Mouse (Mus musculus) heart, adult 11 months (tissue): Measurements from ENCODE around the gene Capns1.
"Not testable (repeated sequence)": the region's sequence is repeated elsewhere in the genome, so short reads cannot be mapped to it uniquely, and the experiment has no call there.

Experiments
- DNase-seq: peaks from one replicate; pipeline ENCODE4 v3.0.0; 2022

The Capns1 gene

GRCm38 (mm10) chr7:30198481-30198971 lies at the start of gene Capns1:
TSS of gene Capns1 (minus strand) at chr7:30198811.
- no peak for DNase-seq

GRCm38 (mm10) chr7:30237374-30237773 lies 38.8 kb upstream of the Capns1 start:
- DNase-seq, result not testable (repeated sequence)

DNA sequence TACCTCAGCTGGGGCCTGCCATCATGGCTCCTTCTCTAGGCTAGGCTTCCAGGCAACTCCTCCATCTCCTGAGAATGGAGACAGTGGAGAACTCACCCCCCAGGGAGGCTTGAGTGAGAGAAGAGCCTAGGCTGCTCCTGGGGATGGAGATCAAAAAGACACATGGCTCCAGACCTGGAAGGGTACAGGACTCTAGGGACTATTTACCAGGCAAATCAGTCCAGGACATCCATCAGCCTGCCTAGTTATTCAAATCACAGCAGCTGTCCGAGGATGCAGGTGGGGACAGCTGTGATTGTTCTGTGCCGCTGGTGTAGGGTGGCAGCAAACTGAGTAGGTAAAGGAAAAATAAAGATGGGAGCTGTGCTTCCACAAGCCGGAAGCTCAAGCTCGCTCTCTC lies 37.0 kb upstream of the Capns1 start, which contains the start of gene Ovol3:
TSS of gene Ovol3 (minus strand) at position 101 of the 400 bp plus-strand sequence.
- DNase-seq, result peak; percentile 80

DNA sequence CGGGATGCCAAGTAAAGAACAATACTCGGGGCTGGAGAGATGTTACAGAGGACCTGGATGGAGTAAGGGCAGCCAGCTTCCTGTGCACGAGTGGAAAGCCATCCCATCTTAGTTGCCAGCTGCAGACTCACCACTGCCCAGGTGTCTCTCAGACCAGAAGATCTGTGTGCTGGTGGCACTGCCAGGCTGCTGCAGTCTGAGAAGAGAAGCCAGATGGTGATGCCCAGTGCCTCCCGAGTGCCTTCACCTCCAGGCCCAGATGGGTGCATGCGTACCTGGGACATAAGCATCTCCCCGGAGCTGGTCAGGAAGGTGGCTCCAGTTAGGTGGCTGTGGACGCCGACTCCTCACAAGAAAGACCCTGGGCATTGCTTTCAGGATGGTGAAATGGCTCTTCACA lies 36.5 kb upstream of the Capns1 start:
- DNase-seq, result peak; percentile 91

- peak; percentile 92 for DNase-seq
Measured at GRCm38 (mm10) chr7:30234276-30234858, 35.8 kb upstream of the Capns1 start.

DNA sequence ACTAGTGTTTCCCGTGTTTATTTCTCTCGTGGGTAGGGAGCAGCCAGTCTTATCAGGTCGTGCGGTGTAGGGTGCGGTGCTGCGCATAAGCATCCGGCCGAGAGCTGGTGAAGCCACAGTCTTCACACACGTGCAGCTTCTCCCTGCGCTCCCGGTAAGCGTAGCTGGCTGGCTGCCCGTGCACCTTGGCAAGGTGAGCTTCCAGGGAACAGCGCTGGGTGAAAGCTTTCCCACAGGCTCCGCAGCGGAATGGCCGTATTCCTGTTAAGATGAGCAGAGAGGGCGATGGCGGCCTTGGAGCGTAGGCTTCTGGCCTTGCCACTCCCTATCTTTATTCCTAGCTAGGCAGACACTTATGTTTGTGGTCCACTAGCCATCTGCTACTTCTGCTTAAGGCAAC lies 34.8 kb upstream of the Capns1 start:
- DNase-seq, result peak; percentile 90

- DNase-seq, result peak; percentile 96
Measured at GRCm38 (mm10) chr7:30232631-30233148, 34.1 kb upstream of the Capns1 start.

DNA sequence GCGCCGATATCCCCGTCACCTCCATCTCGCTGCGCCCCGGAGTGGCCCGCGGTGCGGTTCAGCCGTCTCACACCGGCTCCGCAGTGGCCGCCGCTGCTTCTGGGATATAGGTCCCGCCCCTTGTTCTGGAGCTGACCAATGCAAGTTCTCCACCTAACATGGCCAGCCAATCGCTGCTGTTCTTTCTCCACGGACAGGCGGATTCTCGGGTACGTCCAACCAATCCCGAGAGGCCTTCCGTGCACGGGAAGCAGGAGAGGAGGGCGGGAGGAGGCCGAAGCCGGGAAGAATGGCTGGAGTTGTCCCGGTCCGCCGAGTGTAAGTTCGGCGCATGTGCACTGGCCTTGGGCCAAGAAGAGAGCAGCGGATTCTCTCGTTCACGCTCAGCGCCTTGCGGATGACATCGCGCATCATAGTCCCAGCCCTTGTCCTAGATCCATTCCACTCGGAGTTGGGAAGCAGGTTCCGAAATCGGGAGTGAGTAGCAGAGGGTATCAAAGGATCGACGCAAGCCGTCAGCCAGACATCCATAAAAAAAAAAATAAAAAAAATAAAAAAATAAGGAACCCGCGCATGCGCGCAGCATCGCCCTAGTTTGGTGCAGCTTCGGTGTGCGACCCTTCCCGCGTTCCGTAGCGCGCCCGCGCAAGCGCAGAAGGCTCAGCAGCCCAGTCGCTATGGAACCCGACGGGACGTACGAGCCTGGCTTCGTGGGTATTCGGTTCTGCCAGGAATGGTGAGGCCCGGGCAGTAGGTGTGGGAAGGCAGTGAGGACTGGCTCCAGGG lies 33.3 kb upstream of the Capns1 start, which contains the start of the genes Polr2i and Tbcb:
TSS of gene Polr2i (plus strand) at position 280 of the 786 bp plus-strand sequence.
TSS of gene Tbcb (minus strand) at position 604 of the 786 bp plus-strand sequence.
- DNase-seq, result peak; percentile 100

GRCm38 (mm10) chr7:30231328-30231668 lies 32.7 kb upstream of the Capns1 start:
- DNase-seq, result no peak

- peak; percentile 77 for DNase-seq
Measured at GRCm38 (mm10) chr7:30224206-30224605, 25.6 kb upstream of the Capns1 start.

DNA sequence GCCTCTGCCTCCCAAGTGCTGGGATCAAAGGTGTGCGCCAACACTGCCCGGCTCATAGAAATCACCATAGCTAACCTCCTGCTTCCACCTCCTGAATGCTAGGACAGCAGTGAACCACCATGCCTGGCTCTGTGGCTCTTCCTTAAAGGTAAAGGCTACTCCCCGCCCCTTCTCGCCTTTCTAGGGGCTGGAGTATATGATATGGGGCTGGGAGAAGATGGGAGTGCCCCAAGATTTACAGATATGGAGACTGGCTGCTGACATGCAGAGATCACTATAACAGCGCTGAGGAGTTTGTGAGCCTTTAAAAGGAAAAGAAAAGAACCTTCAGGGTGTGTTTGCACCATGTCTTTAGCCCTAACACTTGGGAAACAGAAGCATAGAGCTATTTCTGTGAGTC lies 23.6 kb upstream of the Capns1 start:
- no peak for DNase-seq

DNA sequence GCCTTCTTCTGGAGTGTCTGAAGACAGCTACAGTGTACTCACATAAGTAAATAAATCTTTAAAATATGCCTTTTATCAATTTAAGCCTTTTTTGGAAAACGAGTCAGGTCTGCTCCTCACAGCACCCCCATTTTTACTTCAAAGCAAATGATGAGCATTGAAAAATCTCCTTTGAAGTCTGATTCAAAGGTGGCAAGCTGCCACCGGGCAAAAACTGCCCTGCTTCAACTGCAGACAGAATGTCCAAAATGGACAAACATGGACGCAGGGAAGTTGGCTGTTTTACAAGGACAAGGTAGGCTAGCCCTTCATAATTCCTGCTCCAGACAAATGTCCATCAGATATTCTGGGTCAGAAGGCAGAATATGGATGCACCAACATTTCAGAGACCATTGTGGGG lies 22.8 kb upstream of the Capns1 start:
- no peak for DNase-seq

GRCm38 (mm10) chr7:30220008-30220356 lies 21.4 kb upstream of the Capns1 start:
- peak; percentile 72 for DNase-seq

GRCm38 (mm10) chr7:30219293-30220007 lies 20.8 kb upstream of the Capns1 start:
- peak; percentile 93 for DNase-seq

DNA sequence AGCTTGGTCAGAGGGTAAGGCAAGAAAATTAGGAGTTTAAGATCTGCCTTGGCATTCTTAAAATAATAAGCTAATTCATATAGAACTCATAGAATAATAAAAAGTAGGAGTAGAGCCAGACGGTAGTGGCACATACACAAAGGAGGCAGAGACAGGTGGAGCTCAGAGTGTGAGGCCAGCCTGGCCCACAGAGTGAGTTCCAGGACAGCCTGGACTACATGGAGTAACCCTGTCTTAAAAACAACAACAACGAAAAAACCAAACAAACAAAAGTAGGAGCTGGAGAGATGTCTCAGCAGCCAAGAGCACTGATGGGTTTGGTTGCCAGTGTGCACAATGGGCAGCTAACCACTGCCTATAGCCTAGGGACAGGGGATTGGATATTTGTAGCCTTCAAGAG lies 18.7 kb upstream of the Capns1 start:
- DNase-seq, result peak; percentile 86

GRCm38 (mm10) chr7:30216723-30217151 lies 18.1 kb upstream of the Capns1 start:
- peak; percentile 97 for DNase-seq

DNA sequence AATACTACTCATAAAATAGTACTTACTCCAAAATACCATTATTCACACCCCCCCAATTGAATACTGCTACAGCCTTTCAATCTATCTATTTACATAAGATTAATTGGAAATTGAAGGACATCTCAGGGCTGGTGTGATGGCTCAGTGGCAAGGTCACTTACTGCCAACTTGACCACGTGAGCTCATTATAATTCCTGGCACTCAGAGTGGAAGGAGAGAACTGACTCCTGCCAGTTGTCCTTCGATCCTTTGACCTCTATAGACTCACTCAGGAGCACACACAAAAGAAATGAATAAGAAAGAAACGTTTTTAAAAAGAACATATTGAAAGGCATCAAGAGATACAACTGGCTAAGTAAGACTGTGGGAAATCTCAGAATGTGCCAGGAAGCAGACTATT lies 17.3 kb upstream of the Capns1 start:
- DNase-seq, result no peak

DNA sequence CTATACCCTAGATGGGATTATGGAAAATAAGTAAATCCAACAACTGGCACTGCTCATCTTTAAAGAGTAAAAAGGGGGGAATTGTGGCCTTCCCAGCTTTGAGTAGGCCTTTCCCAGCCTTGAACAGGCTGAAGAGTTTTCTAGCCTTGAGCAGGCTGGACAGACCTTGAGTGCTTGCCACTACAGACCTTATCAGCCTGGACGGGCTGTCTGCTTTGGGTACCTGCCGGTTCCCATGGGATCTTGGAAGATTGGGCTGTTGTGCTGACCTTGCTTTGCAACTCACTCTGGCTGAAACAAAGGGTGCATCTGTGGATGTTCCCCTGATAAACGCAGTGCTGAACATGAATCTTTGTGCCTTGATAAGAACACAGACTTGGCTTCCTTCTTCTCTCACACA lies 15.3 kb upstream of the Capns1 start:
- DNase-seq, result no peak

GRCm38 (mm10) chr7:30211025-30211424 lies 12.4 kb upstream of the Capns1 start:
- no peak for DNase-seq

- DNase-seq, result not testable (repeated sequence)
Measured at GRCm38 (mm10) chr7:30206364-30206763, 7.8 kb upstream of the Capns1 start.

- no peak for DNase-seq
Measured at GRCm38 (mm10) chr7:30205383-30205782, 6.8 kb upstream of the Capns1 start.

DNA sequence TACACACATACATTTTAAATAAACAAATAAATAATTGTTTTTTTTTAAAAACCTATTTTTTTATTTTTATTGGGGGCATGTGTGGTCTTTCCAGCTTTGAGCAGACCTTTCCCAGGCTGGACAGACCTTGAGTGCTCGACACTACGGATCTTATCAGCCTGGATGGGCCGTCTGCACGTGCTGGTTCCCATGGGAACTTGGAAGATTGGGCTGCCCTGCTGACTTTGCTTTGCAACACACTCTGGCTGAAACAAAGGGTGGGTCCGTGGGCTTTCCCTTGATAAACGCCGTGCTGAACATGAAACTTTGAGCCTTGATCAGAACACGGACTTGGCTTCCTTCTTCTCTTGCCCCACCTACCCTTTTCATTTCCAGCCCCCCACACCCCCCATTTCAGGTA lies 5.8 kb upstream of the Capns1 start:
- peak; percentile 92 for DNase-seq
